Mouse (Mus musculus): ENCODE measurements at regions not wholly inside any gene's neighbourhood (a gene's known extent, or its start where the extent isn't known, plus 50 kb on each side); places are given as distances from the start of the nearest gene placed in this dataset.

GRCm38 (mm10) chr2:48373086-48373485 is 440.8 kb upstream of the Acvr2a start:
- peaks cover 0 to 2% of the 10 kb centered on the region in 2 experiments; a peak in 1 of 4 replicates for H3K4me1 ChIP-seq (replicated peaks; ENCODE audit: control insufficient read depth in 2 of 2, insufficient read depth in 2 of 2, low read length in 1 of 2)
- no peak overlapping the region for H3K4me2 ChIP-seq (ENCODE audit: low read depth)
- no peak for TF ChIP-seq CTCF (IDR thresholded peaks at IDR 0.05; ENCODE audit: low read depth)
- TF ChIP-seq EP300 (IDR thresholded peaks at IDR 0.05; ENCODE audit: low read depth) = no peak
- H3K9ac ChIP-seq (replicated peaks) = no peak overlapping the region
- DNase-seq (ENCODE audit: low read depth in 3 of 3, low spot score in 3 of 3) (no peak), ATAC-seq (ENCODE audit: insufficient read depth) (no peak)
- no peak overlapping the region for H3K4me3 ChIP-seq (ENCODE audit: insufficient read depth in 1 of 2, low read depth in 2 of 2, low read length in 2 of 2)
- H3K36me3 ChIP-seq (replicated peaks; ENCODE audit: control insufficient read depth, insufficient read depth, low read depth) = no peaks in the 10 kb centered on the region
- no peaks in the 10 kb centered on the region for H3K9me3 ChIP-seq (ENCODE audit: control insufficient read depth, low read length)
- H3K27me3 ChIP-seq (ENCODE audit: control insufficient read depth, insufficient read depth, low read length) = no peaks in the 10 kb centered on the region
- H3K27ac ChIP-seq = no peak overlapping the region

- no peak for DNase-seq (ENCODE audit: low read depth in 3 of 3, low spot score in 3 of 3)
- Histone ChIP-seq H3K9me3 (ENCODE audit: control insufficient read depth, low read length) (no peaks in the 10 kb centered on the region), H3K4me2 (ENCODE audit: low read depth) (no peak overlapping the region), H3K4me3 (ENCODE audit: insufficient read depth in 1 of 2, low read depth in 2 of 2, low read length in 2 of 2) (no peak overlapping the region), H3K27me3 (ENCODE audit: control insufficient read depth, insufficient read depth, low read length) (no peaks in the 10 kb centered on the region), H3K36me3 (replicated peaks; ENCODE audit: control insufficient read depth, insufficient read depth, low read depth) (no peaks in the 10 kb centered on the region), H3K27ac (no peak overlapping the region), H3K4me1 (replicated peaks; ENCODE audit: control insufficient read depth in 2 of 2, insufficient read depth in 2 of 2, low read length in 1 of 2) (peaks cover 0 to 2% of the 10 kb centered on the region in 2 experiments; a peak in 1 of 4 replicates), H3K9ac (replicated peaks) (no peak overlapping the region)
- TF ChIP-seq CTCF (IDR thresholded peaks at IDR 0.05; ENCODE audit: low read depth) = no peak
- no peak for TF ChIP-seq EP300 (IDR thresholded peaks at IDR 0.05; ENCODE audit: low read depth)
- ATAC-seq (ENCODE audit: insufficient read depth) = no peak
- WGBS (ENCODE audit: insufficient replicate concordance) = 23% methylated on average over 4 of the region's 4 CpGs
Measured at GRCm38 (mm10) chr2:48374302-48374701, 439.6 kb upstream of the Acvr2a start.

GRCm38 (mm10) chr2:48378160-48378559 is 435.7 kb upstream of the Acvr2a start:
- WGBS (ENCODE audit: insufficient replicate concordance) = 50% methylated on average over 1 of the region's 1 CpGs
- Histone ChIP-seq H3K27me3 (ENCODE audit: control insufficient read depth, insufficient read depth, low read length) (no peaks in the 10 kb centered on the region), H3K4me3 (ENCODE audit: insufficient read depth in 1 of 2, low read depth in 2 of 2, low read length in 2 of 2) (no peak overlapping the region), H3K9me3 (ENCODE audit: control insufficient read depth, low read length) (no peaks in the 10 kb centered on the region), H3K9ac (replicated peaks) (no peak overlapping the region), H3K4me1 (replicated peaks; ENCODE audit: control insufficient read depth in 2 of 2, insufficient read depth in 2 of 2, low read length in 1 of 2) (peaks cover 0 to 2% of the 10 kb centered on the region in 2 experiments; a peak in 1 of 4 replicates), H3K36me3 (replicated peaks; ENCODE audit: control insufficient read depth, insufficient read depth, low read depth) (no peaks in the 10 kb centered on the region), H3K27ac (no peak overlapping the region), H3K4me2 (ENCODE audit: low read depth) (no peak overlapping the region)
- no peak for TF ChIP-seq CTCF (IDR thresholded peaks at IDR 0.05; ENCODE audit: low read depth)
- no peak for TF ChIP-seq EP300 (IDR thresholded peaks at IDR 0.05; ENCODE audit: low read depth)
- no peak for DNase-seq (ENCODE audit: low read depth in 3 of 3, low spot score in 3 of 3)
- ATAC-seq (ENCODE audit: insufficient read depth) = no peak

- Histone ChIP-seq H3K9me3 (ENCODE audit: control insufficient read depth, low read length) (no peaks in the 10 kb centered on the region), H3K27me3 (ENCODE audit: control insufficient read depth, insufficient read depth, low read length) (no peaks in the 10 kb centered on the region), H3K36me3 (replicated peaks; ENCODE audit: control insufficient read depth, insufficient read depth, low read depth) (no peaks in the 10 kb centered on the region), H3K9ac (replicated peaks) (no peak overlapping the region), H3K4me1 (replicated peaks; ENCODE audit: control insufficient read depth in 2 of 2, insufficient read depth in 2 of 2, low read length in 1 of 2) (peaks cover 0 to 2% of the 10 kb centered on the region in 2 experiments; a peak in 1 of 4 replicates), H3K4me2 (ENCODE audit: low read depth) (no peak overlapping the region), H3K4me3 (ENCODE audit: insufficient read depth in 1 of 2, low read depth in 2 of 2, low read length in 2 of 2) (no peak overlapping the region), H3K27ac (no peak overlapping the region)
- DNase-seq (ENCODE audit: low read depth in 3 of 3, low spot score in 3 of 3) (no peak), ATAC-seq (ENCODE audit: insufficient read depth) (no peak)
- 52% methylated on average over 2 of the region's 2 CpGs for WGBS (ENCODE audit: insufficient replicate concordance)
- TF ChIP-seq CTCF (IDR thresholded peaks at IDR 0.05; ENCODE audit: low read depth) (no peak), EP300 (IDR thresholded peaks at IDR 0.05; ENCODE audit: low read depth) (no peak)
Measured at GRCm38 (mm10) chr2:48378749-48379148, 435.2 kb upstream of the Acvr2a start.

GRCm38 (mm10) chr2:48380140-48380539 is 433.8 kb upstream of the Acvr2a start:
- no peaks in the 10 kb centered on the region for H3K4me1 ChIP-seq (replicated peaks; ENCODE audit: control insufficient read depth in 2 of 2, insufficient read depth in 2 of 2, low read length in 1 of 2)
- WGBS (ENCODE audit: insufficient replicate concordance) = 59% methylated on average over 5 of the region's 5 CpGs
- no peak overlapping the region for H3K27ac ChIP-seq
- TF ChIP-seq CTCF (IDR thresholded peaks at IDR 0.05; ENCODE audit: low read depth) (no peak), EP300 (IDR thresholded peaks at IDR 0.05; ENCODE audit: low read depth) (no peak)
- H3K9me3 ChIP-seq (ENCODE audit: control insufficient read depth, low read length) = no peaks in the 10 kb centered on the region
- no peak overlapping the region for H3K9ac ChIP-seq (replicated peaks)
- no peak for DNase-seq (ENCODE audit: low read depth in 3 of 3, low spot score in 3 of 3)
- no peaks in the 10 kb centered on the region for H3K27me3 ChIP-seq (ENCODE audit: control insufficient read depth, insufficient read depth, low read length)
- H3K4me2 ChIP-seq (ENCODE audit: low read depth) = no peak overlapping the region
- no peak for ATAC-seq (ENCODE audit: insufficient read depth)
- no peak overlapping the region for H3K4me3 ChIP-seq (ENCODE audit: insufficient read depth in 1 of 2, low read depth in 2 of 2, low read length in 2 of 2)
- no peaks in the 10 kb centered on the region for H3K36me3 ChIP-seq (replicated peaks; ENCODE audit: control insufficient read depth, insufficient read depth, low read depth)

Data from liver, embryonic 14.5 days (tissue).